Mouse (Mus musculus): ENCODE measurements around the gene Naga. TPM values are rescaled to one million over a fixed set of nuclear protein-coding genes. Genes with fewer than 3 reads are reported as not detected.
A peak's percentile ranks its signal among the peaks of the same experiment; 100 is the strongest.

Naga gene
- polyA plus RNA-seq, 1 experiment from 2014 or later = 22.8 TPM

GRCm38 (mm10) chr15:82362234-82362633 lies 23.5 kb upstream of the Naga start:
- no peak overlapping the region for H3K4me2 ChIP-seq (replicated peaks; ENCODE audit: low read depth, low read length)

GRCm38 (mm10) chr15:82361459-82362018 lies 22.8 kb upstream of the Naga start:
- Histone ChIP-seq H3K27me3 (ENCODE audit: control insufficient read depth, insufficient read depth, low read length) (no peaks in the 10 kb centered on the region), H3K36me3 (ENCODE audit: control insufficient read depth, insufficient read depth, low read length) (no peaks in the 10 kb centered on the region), H3K9me3 (ENCODE audit: control insufficient read depth, low read length) (no peaks in the 10 kb centered on the region), H3K4me1 (replicated peaks; ENCODE audit: control insufficient read depth, insufficient read depth, low read length) (no peaks in the 10 kb centered on the region), H3K9ac (ENCODE audit: low read depth, low read length) (no peak overlapping the region), H3K27ac (ENCODE audit: low read depth, low read length) (no peak overlapping the region), H3K4me3 (ENCODE audit: low read depth, low read length) (no peak overlapping the region), H3K4me2 (replicated peaks; ENCODE audit: low read depth, low read length) (no peak overlapping the region)
- DNase-seq (ENCODE audit: low spot score) (no peak), ATAC-seq (ENCODE audit: low FRiP score) (no peak)
- 84% methylated on average over 11 of the region's 11 CpGs for WGBS

More at GRCm38 (mm10) chr15:82362234-82362633, 23.5 kb upstream of the Naga start:
- H3K4me3 ChIP-seq (ENCODE audit: low read depth, low read length) = no peak overlapping the region
- no peak for ATAC-seq (ENCODE audit: low FRiP score)
- H3K9me3 ChIP-seq (ENCODE audit: control insufficient read depth, low read length) = no peaks in the 10 kb centered on the region
- H3K4me1 ChIP-seq (replicated peaks; ENCODE audit: control insufficient read depth, insufficient read depth, low read length) = no peaks in the 10 kb centered on the region
- H3K9ac ChIP-seq (ENCODE audit: low read depth, low read length) = no peak overlapping the region
- WGBS = 90% methylated on average over 3 of the region's 4 CpGs
- no peaks in the 10 kb centered on the region for H3K27me3 ChIP-seq (ENCODE audit: control insufficient read depth, insufficient read depth, low read length)
- DNase-seq (ENCODE audit: low spot score) = no peak
- H3K36me3 ChIP-seq (ENCODE audit: control insufficient read depth, insufficient read depth, low read length) = no peaks in the 10 kb centered on the region
- no peak overlapping the region for H3K27ac ChIP-seq (ENCODE audit: low read depth, low read length)

GRCm38 (mm10) chr15:82358431-82359260 lies 19.9 kb upstream of the Naga start:
- H3K36me3 ChIP-seq (ENCODE audit: control insufficient read depth, insufficient read depth, low read length) = no peaks in the 10 kb centered on the region
- H3K27me3 ChIP-seq (ENCODE audit: control insufficient read depth, insufficient read depth, low read length) = no peaks in the 10 kb centered on the region
- no peak overlapping the region for H3K9ac ChIP-seq (ENCODE audit: low read depth, low read length)
- H3K4me1 ChIP-seq (replicated peaks; ENCODE audit: control insufficient read depth, insufficient read depth, low read length) = no peaks in the 10 kb centered on the region
- no peaks in the 10 kb centered on the region for H3K9me3 ChIP-seq (ENCODE audit: control insufficient read depth, low read length)
- no peak overlapping the region for H3K4me3 ChIP-seq (ENCODE audit: low read depth, low read length)
- 65% methylated on average over 22 of the region's 22 CpGs for WGBS
- no peak overlapping the region for H3K4me2 ChIP-seq (replicated peaks; ENCODE audit: low read depth, low read length)
- no peak for ATAC-seq (ENCODE audit: low FRiP score)
- DNase-seq (ENCODE audit: low spot score) = no peak
- H3K27ac ChIP-seq (ENCODE audit: low read depth, low read length) = no peak overlapping the region

- H3K27me3 ChIP-seq (ENCODE audit: control insufficient read depth, insufficient read depth, low read length) = no peaks in the 10 kb centered on the region
- H3K9ac ChIP-seq (ENCODE audit: low read depth, low read length) = peak within 1 kb of the TSS; percentile 86
- peak within 1 kb of the TSS; percentile 76 for H3K4me2 ChIP-seq (replicated peaks; ENCODE audit: low read depth, low read length)
- peak; percentile 97 for DNase-seq (ENCODE audit: low spot score)
- no peaks in the 10 kb centered on the region for H3K4me1 ChIP-seq (replicated peaks; ENCODE audit: control insufficient read depth, insufficient read depth, low read length)
- WGBS = 3% methylated on average over 57 of the region's 57 CpGs
- ATAC-seq (ENCODE audit: low FRiP score) = peak; percentile 98
- peak within 1 kb of the TSS; percentile 70 for H3K27ac ChIP-seq (ENCODE audit: low read depth, low read length)
- H3K4me3 ChIP-seq (ENCODE audit: low read depth, low read length) = peak within 1 kb of the TSS; percentile 78
- H3K9me3 ChIP-seq (ENCODE audit: control insufficient read depth, low read length) = no peaks in the 10 kb centered on the region
- H3K36me3 ChIP-seq (ENCODE audit: control insufficient read depth, insufficient read depth, low read length) = no peaks in the 10 kb centered on the region
Observed at GRCm38 (mm10) chr15:82354126-82354945, 15.6 kb upstream of the Naga start, which contains the start of gene Ndufa6. Ndufa6 (minus strand) TSS chr15:82354322.

- no peaks in the 10 kb centered on the region for H3K4me1 ChIP-seq (replicated peaks; ENCODE audit: control insufficient read depth, insufficient read depth, low read length)
- ATAC-seq (ENCODE audit: low FRiP score) (peak; percentile 74), DNase-seq (ENCODE audit: low spot score) (no peak)
- H3K36me3 ChIP-seq (ENCODE audit: control insufficient read depth, insufficient read depth, low read length) = 0 out of 2 replicates have a peak, but pooled peaks cover 3% of the 10 kb centered on the region
- no peaks in the 10 kb centered on the region for H3K9me3 ChIP-seq (ENCODE audit: control insufficient read depth, low read length)
- H3K9ac ChIP-seq (ENCODE audit: low read depth, low read length) = peak overlapping the region; percentile 86
- no peaks in the 10 kb centered on the region for H3K27me3 ChIP-seq (ENCODE audit: control insufficient read depth, insufficient read depth, low read length)
- H3K4me3 ChIP-seq (ENCODE audit: low read depth, low read length) = peak overlapping the region; percentile 78
- 0% methylated on average over 23 of the region's 23 CpGs for WGBS
- H3K27ac ChIP-seq (ENCODE audit: low read depth, low read length) = peak overlapping the region; percentile 70
- peak overlapping the region; percentile 48 for H3K4me2 ChIP-seq (replicated peaks; ENCODE audit: low read depth, low read length)
Observed at GRCm38 (mm10) chr15:82353745-82354113, 15.0 kb upstream of the Naga start.

GRCm38 (mm10) chr15:82353078-82353744 lies 14.5 kb upstream of the Naga start:
- Histone ChIP-seq H3K9ac (ENCODE audit: low read depth, low read length) (peak overlapping the region; percentile 86), H3K4me1 (replicated peaks; ENCODE audit: control insufficient read depth, insufficient read depth, low read length) (no peaks in the 10 kb centered on the region), H3K27ac (ENCODE audit: low read depth, low read length) (no peak overlapping the region), H3K4me3 (ENCODE audit: low read depth, low read length) (peak overlapping the region; percentile 78), H3K36me3 (ENCODE audit: control insufficient read depth, insufficient read depth, low read length) (0 out of 2 replicates have a peak, but pooled peaks cover 6% of the 10 kb centered on the region), H3K4me2 (replicated peaks; ENCODE audit: low read depth, low read length) (peak overlapping the region; percentile 48), H3K27me3 (ENCODE audit: control insufficient read depth, insufficient read depth, low read length) (no peaks in the 10 kb centered on the region), H3K9me3 (ENCODE audit: control insufficient read depth, low read length) (no peaks in the 10 kb centered on the region)
- no peak for ATAC-seq (ENCODE audit: low FRiP score)
- 36% methylated on average over 14 of the region's 14 CpGs for WGBS
- peak; percentile 7 for DNase-seq (ENCODE audit: low spot score)

GRCm38 (mm10) chr15:82351480-82351879 lies 12.8 kb upstream of the Naga start:
- DNase-seq (ENCODE audit: low spot score) = no peak
- Histone ChIP-seq H3K9ac (ENCODE audit: low read depth, low read length) (no peak overlapping the region), H3K27me3 (ENCODE audit: control insufficient read depth, insufficient read depth, low read length) (no peaks in the 10 kb centered on the region), H3K36me3 (ENCODE audit: control insufficient read depth, insufficient read depth, low read length) (0 out of 2 replicates have a peak, but pooled peaks cover 6% of the 10 kb centered on the region), H3K27ac (ENCODE audit: low read depth, low read length) (no peak overlapping the region), H3K4me2 (replicated peaks; ENCODE audit: low read depth, low read length) (no peak overlapping the region), H3K4me3 (ENCODE audit: low read depth, low read length) (no peak overlapping the region), H3K9me3 (ENCODE audit: control insufficient read depth, low read length) (no peaks in the 10 kb centered on the region), H3K4me1 (replicated peaks; ENCODE audit: control insufficient read depth, insufficient read depth, low read length) (no peaks in the 10 kb centered on the region; the same call in 1 of the 2 replicates)
- no peak for ATAC-seq (ENCODE audit: low FRiP score)
- 96% methylated on average over 3 of the region's 3 CpGs for WGBS

GRCm38 (mm10) chr15:82350349-82350748 lies 11.6 kb upstream of the Naga start:
- H3K27me3 ChIP-seq (ENCODE audit: control insufficient read depth, insufficient read depth, low read length) = no peaks in the 10 kb centered on the region
- no peak overlapping the region for H3K27ac ChIP-seq (ENCODE audit: low read depth, low read length)
- H3K9ac ChIP-seq (ENCODE audit: low read depth, low read length) = no peak overlapping the region
- WGBS = 92% methylated on average over 4 of the region's 4 CpGs
- DNase-seq (ENCODE audit: low spot score) (no peak), ATAC-seq (ENCODE audit: low FRiP score) (no peak)
- H3K4me1 ChIP-seq (replicated peaks; ENCODE audit: control insufficient read depth, insufficient read depth, low read length) = no peaks in the 10 kb centered on the region; the same call in 1 of the 2 replicates
- no peak overlapping the region for H3K4me2 ChIP-seq (replicated peaks; ENCODE audit: low read depth, low read length)
- H3K9me3 ChIP-seq (ENCODE audit: control insufficient read depth, low read length) = no peaks in the 10 kb centered on the region
- H3K4me3 ChIP-seq (ENCODE audit: low read depth, low read length) = no peak overlapping the region
- H3K36me3 ChIP-seq (ENCODE audit: control insufficient read depth, insufficient read depth, low read length) = 0 out of 2 replicates have a peak, but pooled peaks cover 6% of the 10 kb centered on the region
